Mouse (Mus musculus): ENCODE results near the gene Slc17a8. TPM values are rescaled to one million over a fixed set of nuclear protein-coding genes. Genes with fewer than 3 reads are reported as not detected.

The Slc17a8 gene
- 0.10 TPM for polyA plus RNA-seq (2014; fragmentation: Illumina TruSeq; extraction: RNeasy Lipid Tissue Mini Kit (QIAGEN cat#74804); ENCODE audit: low read depth, low replicate concordance)

GRCm38 (mm10) chr10:89621129-89621528 is at the start of gene Slc17a8:
Slc17a8 (minus strand) TSS chr10:89621253.

DNA sequence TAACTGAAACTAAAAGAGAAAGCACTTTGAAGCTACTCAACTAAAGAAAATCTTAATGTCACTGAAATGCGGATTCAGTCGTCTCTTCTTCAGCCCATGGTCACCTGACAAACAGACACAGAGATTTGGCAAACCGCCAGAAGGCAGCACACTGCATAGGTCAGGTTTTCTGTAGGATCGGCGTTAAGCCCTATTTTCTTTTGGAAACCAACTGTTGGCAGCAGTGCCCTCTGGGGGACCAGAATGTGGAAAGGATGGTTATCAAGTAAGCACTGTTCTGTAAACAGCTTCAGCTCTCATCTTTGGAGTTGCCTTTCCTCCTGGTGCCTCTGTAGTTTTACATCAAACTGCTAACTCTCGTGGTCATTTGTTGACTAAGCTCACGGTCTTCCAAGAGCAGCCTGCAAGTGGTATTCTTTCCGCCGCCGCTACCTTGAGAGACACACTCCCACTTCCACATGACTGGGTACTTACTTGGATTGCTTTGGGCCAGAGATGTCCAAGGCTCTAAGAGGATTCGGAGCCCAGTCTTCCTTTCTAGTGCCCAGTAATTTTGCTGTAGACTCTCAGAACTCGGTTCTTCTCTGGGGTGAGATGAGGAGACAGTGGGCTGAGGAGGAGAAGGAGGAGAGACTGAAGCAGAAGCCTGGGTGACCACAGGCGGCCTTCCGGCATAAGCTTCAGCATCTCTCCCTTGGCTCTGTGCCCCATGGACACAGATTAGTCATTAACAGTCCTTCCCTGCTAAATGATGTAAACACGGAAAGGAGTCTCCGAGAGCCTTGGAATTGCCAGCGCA is 87.9 kb downstream of the Slc17a8 start, which contains the start of gene Nr1h4:
TSS of gene Nr1h4 (minus strand) at position 657 of the 799 bp plus-strand sequence.

Other genes with a start within 250 kb of the Slc17a8 start
- gene Gas2l3, start 177.3 kb downstream of the Slc17a8 start, polyA plus RNA-seq (2014; fragmentation: Illumina TruSeq; extraction: RNeasy Lipid Tissue Mini Kit (QIAGEN cat#74804); ENCODE audit: low read depth, low replicate concordance) = 0.82 TPM
- 1.0 TPM for gene Nr1h4, start 87.7 kb downstream of the Slc17a8 start, polyA plus RNA-seq (2014; fragmentation: Illumina TruSeq; extraction: RNeasy Lipid Tissue Mini Kit (QIAGEN cat#74804); ENCODE audit: low read depth, low replicate concordance)
- gene Scyl2, start 65.0 kb upstream of the Slc17a8 start, polyA plus RNA-seq (2014; fragmentation: Illumina TruSeq; extraction: RNeasy Lipid Tissue Mini Kit (QIAGEN cat#74804); ENCODE audit: low read depth, low replicate concordance) = 24.0 TPM
- gene Actr6, start 111.0 kb upstream of the Slc17a8 start, polyA plus RNA-seq (2014; fragmentation: Illumina TruSeq; extraction: RNeasy Lipid Tissue Mini Kit (QIAGEN cat#74804); ENCODE audit: low read depth, low replicate concordance) = 17.0 TPM
- 36.8 TPM for gene Uhrf1bp1l, start 123.7 kb upstream of the Slc17a8 start, polyA plus RNA-seq (2014; fragmentation: Illumina TruSeq; extraction: RNeasy Lipid Tissue Mini Kit (QIAGEN cat#74804); ENCODE audit: low read depth, low replicate concordance)